Mouse (Mus musculus) midbrain, postnatal 0 days (tissue): Measurements from ENCODE around the gene Psen2. TPM values are rescaled to one million over a fixed set of nuclear protein-coding genes. Genes with fewer than 3 reads are reported as not detected.

Experiments used
- ATAC-seq: fragments of 200-750 bp; cut with Nextera tagmentation; 2 replicates; pipeline ENCODE4 v1.8.0; 2017; ENCODE audit warnings: moderate number of reproducible peaks, mild to moderate bottlenecking, moderate TSS enrichment, moderate library complexity; ENCODE audit not compliant: low FRiP score
- DNase-seq: peaks from one replicate; pipeline ENCODE4 v3.0.0-alpha.2; 2015; ENCODE audit warnings: low spot score
- H3K27ac ChIP-seq: fragments of 300-500 bp; sonication (generic); 2 replicates; pipeline ENCODE4 v1.5.1; 2014; ENCODE audit warnings: low read depth, mild to moderate bottlenecking, low read length, mixed read lengths
- H3K27me3 ChIP-seq: fragments of 300-500 bp; sonication (generic); 2 replicates; pipeline ENCODE4 v1.6.1; 2014; ENCODE audit warnings: low read length, control low read depth, mixed read lengths; ENCODE audit not compliant: insufficient read depth
- H3K36me3 ChIP-seq: fragments of 300-500 bp; sonication (generic); 2 replicates; pipeline ENCODE4 v1.6.1; 2014; ENCODE audit warnings: low read length, control low read depth, mixed read lengths; ENCODE audit not compliant: insufficient read depth
- H3K4me1 ChIP-seq: fragments of 300-500 bp; sonication (generic); 2 replicates; pipeline ENCODE4 v1.6.1; 2014; ENCODE audit warnings: mild to moderate bottlenecking, control low read depth, antibody characterized with exemption, low read length, mixed read lengths; ENCODE audit not compliant: insufficient read depth
- H3K4me2 ChIP-seq: fragments of 300-500 bp; sonication (generic); 2 replicates; pipeline ENCODE4 v1.6.1; 2014; ENCODE audit warnings: low read depth, mild to moderate bottlenecking, low read length, mixed read lengths; ENCODE audit not compliant: poor library complexity, severe bottlenecking
- H3K4me3 ChIP-seq: fragments of 300-500 bp; sonication (generic); 2 replicates; pipeline ENCODE4 v1.5.1; 2014; ENCODE audit warnings: low read depth, mild to moderate bottlenecking, low read length, moderate library complexity
- H3K9ac ChIP-seq: fragments of 300-500 bp; sonication (generic); replicated peaks from 2 replicates; pipeline ENCODE4 v1.6.1; 2014; ENCODE audit warnings: mild to moderate bottlenecking, low read length, moderate library complexity, mixed read lengths; ENCODE audit not compliant: poor library complexity, severe bottlenecking
- H3K9me3 ChIP-seq: fragments of 300-500 bp; sonication (generic); 2 replicates; pipeline ENCODE4 v1.6.1; 2016; ENCODE audit warnings: low read length, control low read depth
- CTCF ChIP-seq: IDR thresholded peaks from 2 replicates; pipeline ENCODE4 v1.5.1; 2016; ENCODE audit warnings: antibody characterized with exemption, mild to moderate bottlenecking
- WGBS: fragments of 180-500 bp; shearing (Covaris S2); extraction: QIAGEN DNeasy Blood & Tissue Kit; methylation state at CpG from one replicate; pipeline ENCODE4 v1.1.7; 2014; 5-methylcytosine and 5-hydroxymethylcytosine counted together
- polyA plus RNA-seq: library from polyadenylated mRNA; unstranded; fragments of >200 nt; fragmentation: Nextera tagmentation; extraction: Ambion mirVana; gene quantifications from 2 replicates; pipeline ENCODE4 v1.2.1, GENCODE M21; 2015
- total RNA-seq: library from RNA; depleted of rRNA; stranded (reverse); fragments of >200 nt; gene quantifications from 2 replicates; pipeline ENCODE4 v1.2.3, GENCODE M21; 2014

The Psen2 gene
- total and polyA plus RNA-seq, 2 experiments from 2014 or later: 22.0 to 32.1 TPM

DNA sequence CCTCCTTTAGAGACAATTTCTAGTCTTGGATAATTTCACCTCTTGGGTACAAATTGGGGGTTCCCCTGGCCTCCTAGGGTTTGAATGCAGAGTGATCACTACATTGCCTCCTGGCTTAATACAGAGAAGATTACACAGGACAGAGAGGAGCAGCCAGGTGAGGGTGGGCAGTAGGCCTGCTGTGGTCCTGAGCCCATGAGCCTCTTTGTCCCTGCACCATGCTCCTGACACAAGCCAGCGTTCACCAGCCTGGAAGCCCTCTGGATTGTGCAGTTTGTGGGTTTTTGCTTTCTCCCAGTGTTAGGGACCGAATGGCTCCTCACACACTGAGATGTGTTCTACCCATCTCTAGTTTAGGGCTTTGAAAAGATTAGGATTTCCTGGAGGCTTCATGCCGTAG is 1.8 kb downstream of the Psen2 start:
- H3K36me3 ChIP-seq: no peaks in the 10 kb centered on the region
- ATAC-seq (no peak), DNase-seq (no peak)
- no peaks in the 10 kb centered on the region for H3K9me3 ChIP-seq
- no peak overlapping the region for H3K27ac ChIP-seq
- no peaks in the 10 kb centered on the region for H3K4me1 ChIP-seq
- no peak overlapping the region for H3K4me2 ChIP-seq
- no peaks in the 10 kb centered on the region for H3K27me3 ChIP-seq
- no peak for TF ChIP-seq CTCF
- H3K9ac ChIP-seq: no peak overlapping the region
- WGBS: 86% methylated on average over 3 of the region's 3 CpGs
- H3K4me3 ChIP-seq: no peak overlapping the region

DNA sequence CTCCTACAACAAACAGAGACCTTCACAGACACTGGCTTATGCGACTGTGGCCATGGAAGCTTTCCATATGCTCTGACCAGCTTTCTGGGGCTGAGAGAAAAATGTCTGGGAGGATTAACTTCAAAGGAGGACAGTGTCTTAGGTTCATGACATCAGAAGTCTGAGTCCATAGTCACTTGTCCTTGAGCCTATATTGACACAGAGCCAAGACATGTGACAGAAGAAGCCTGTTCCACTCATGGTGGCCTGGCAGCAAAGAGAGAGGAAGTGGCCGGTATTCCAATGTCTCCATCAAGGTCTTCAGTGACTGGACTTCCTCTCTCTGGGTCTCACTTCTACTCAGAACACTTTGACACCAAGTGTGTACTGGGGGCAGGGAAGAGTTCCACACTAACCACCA is 2.4 kb downstream of the Psen2 start:
- Histone ChIP-seq H3K27me3 (no peaks in the 10 kb centered on the region), H3K9me3 (no peaks in the 10 kb centered on the region), H3K4me3 (no peak overlapping the region), H3K4me2 (no peak overlapping the region), H3K4me1 (no peaks in the 10 kb centered on the region), H3K9ac (no peak overlapping the region), H3K36me3 (no peaks in the 10 kb centered on the region), H3K27ac (no peak overlapping the region)
- no peak for TF ChIP-seq CTCF
- no peak for DNase-seq
- WGBS: 91% methylated on average over 2 of the region's 2 CpGs
- ATAC-seq: no peak

GRCm38 (mm10) chr1:180259753-180260152 is 3.5 kb downstream of the Psen2 start:
- H3K4me1 ChIP-seq: peaks cover 4% of the 10 kb centered on the region; the same call in 1 of the 2 replicates
- no peak overlapping the region for H3K4me2 ChIP-seq
- WGBS: 83% methylated on average over 2 of the region's 2 CpGs
- TF ChIP-seq CTCF: no peak
- H3K27me3 ChIP-seq: no peaks in the 10 kb centered on the region
- H3K4me3 ChIP-seq: no peak overlapping the region
- no peak overlapping the region for H3K9ac ChIP-seq
- ATAC-seq (no peak), DNase-seq (no peak)
- H3K9me3 ChIP-seq: no peaks in the 10 kb centered on the region
- no peaks in the 10 kb centered on the region for H3K36me3 ChIP-seq
- no peak overlapping the region for H3K27ac ChIP-seq

DNA sequence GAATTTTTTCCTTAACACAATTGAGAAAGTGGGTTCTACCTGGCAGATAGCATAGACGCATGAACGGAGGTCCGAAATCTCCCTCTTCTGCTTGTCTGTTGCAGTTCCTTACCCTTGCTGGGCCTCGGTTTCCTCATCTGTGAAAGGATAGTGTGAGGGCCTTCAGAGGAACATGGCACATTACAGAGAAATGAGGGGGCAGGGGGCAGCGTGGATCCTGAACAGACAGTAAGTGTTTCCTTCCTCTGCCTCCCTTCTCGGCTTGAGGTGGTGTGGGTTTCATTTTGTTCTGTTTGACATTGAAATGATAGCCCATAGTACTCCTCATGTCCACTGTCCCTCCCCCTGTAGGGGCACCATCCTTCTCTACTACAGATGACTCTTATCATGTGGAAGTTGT is 5.8 kb downstream of the Psen2 start:
- no peak for DNase-seq
- 89% methylated on average over 6 of the region's 6 CpGs for WGBS

GRCm38 (mm10) chr1:180256866-180257265 is 6.4 kb downstream of the Psen2 start:
- H3K27ac ChIP-seq: peak overlapping the region; percentile 92; the same call in 1 of the 2 replicates
- ATAC-seq: no peak
- peak overlapping the region; percentile 97 for H3K4me2 ChIP-seq
- no peaks in the 10 kb centered on the region for H3K27me3 ChIP-seq
- H3K9me3 ChIP-seq: no peaks in the 10 kb centered on the region
- no peak for TF ChIP-seq CTCF
- H3K4me3 ChIP-seq: peak overlapping the region; percentile 79
- no peak for DNase-seq
- WGBS: 60% methylated on average over 4 of the region's 4 CpGs
- peak overlapping the region; percentile 96; the same call in 1 of the 2 replicates for H3K9ac ChIP-seq
- peaks cover 6% of the 10 kb centered on the region; the same call in 1 of the 2 replicates for H3K4me1 ChIP-seq
- no peaks in the 10 kb centered on the region for H3K36me3 ChIP-seq

More for the DNA sequence above, 5.8 kb downstream of the Psen2 start:
- Histone ChIP-seq H3K27me3 (no peaks in the 10 kb centered on the region), H3K36me3 (no peaks in the 10 kb centered on the region), H3K4me2 (no peak overlapping the region), H3K9me3 (no peaks in the 10 kb centered on the region), H3K4me1 (peaks cover 6% of the 10 kb centered on the region; the same call in 1 of the 2 replicates), H3K9ac (no peak overlapping the region), H3K27ac (no peak overlapping the region), H3K4me3 (no peak overlapping the region)
- ATAC-seq: no peak
- no peak for TF ChIP-seq CTCF

DNA sequence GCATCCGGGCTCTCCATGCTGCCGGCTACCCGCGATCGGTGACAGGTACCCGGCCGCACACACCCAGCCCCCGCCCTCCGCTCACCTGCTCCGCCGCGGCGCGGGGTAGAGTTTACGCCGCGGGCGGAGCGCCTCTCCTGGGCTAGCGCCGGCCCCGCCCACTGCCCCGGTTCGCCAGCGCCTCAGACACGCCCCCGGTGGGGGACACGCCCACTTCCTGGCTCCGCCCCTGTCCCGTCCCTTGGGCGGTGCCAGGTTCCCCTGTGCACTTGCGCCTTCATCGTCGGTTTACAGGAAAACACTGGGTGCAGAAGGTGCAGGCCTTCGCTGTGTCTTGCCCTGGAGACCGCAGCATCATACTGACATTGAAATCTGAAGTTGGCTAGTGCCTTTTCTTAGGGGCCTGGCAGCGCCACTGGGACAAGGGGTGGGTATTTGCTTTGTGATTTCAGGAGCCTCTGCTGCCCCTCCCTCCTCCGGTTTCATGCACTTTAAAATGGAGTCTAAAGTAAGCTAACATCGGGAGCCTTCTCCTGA is 7.0 kb downstream of the Psen2 start:
- WGBS: under 1% methylated on average over 37 of the region's 39 CpGs

More for the DNA sequence above, 7.0 kb downstream of the Psen2 start:
- peak overlapping the region; percentile 79 for H3K4me3 ChIP-seq
- H3K4me1 ChIP-seq: peaks cover 6% of the 10 kb centered on the region; the same call in 1 of the 2 replicates
- DNase-seq (peak; percentile 90), ATAC-seq (peak; percentile 88)
- H3K27me3 ChIP-seq: no peaks in the 10 kb centered on the region
- no peaks in the 10 kb centered on the region for H3K9me3 ChIP-seq
- peak overlapping the region; percentile 92 for H3K27ac ChIP-seq
- H3K9ac ChIP-seq: peak overlapping the region; percentile 96
- no peaks in the 10 kb centered on the region for H3K36me3 ChIP-seq
- TF ChIP-seq CTCF: no peak
- peak overlapping the region; percentile 97 for H3K4me2 ChIP-seq
